Mouse (Mus musculus): ENCODE measurements around the gene Cmip. TPM values are rescaled to one million over a fixed set of nuclear protein-coding genes. Genes with fewer than 3 reads are reported as not detected.
A peak's percentile ranks its signal among the peaks of the same experiment; 100 is the strongest.

Cmip gene
- total RNA-seq, 2 experiments from 2014 or later, result 299 to 317 TPM

GRCm38 (mm10) chr8:117345376-117345775 is 88.5 kb downstream of the Cmip start:
- no peak for DNase-seq (ENCODE audit: low spot score in 2 of 2)

DNA sequence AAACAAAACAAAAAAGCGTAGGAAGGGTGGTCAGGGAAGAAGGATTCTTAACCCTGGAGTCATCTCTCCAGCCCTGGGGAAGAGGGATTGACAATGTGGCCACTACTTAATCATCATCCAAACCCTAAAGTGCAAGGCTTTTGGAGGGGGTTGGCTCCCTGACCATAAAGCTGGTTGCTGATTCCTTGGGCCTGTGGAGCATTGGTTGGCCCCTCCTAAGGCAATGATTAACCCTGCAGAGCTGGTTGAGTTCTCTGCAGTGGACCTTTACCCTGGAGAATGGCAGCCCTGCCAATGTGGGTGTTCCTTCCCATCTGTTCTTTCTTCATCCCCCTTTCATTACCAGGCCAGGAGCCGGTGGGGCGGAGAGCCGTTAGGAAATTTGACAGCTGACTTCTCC is 90.7 kb downstream of the Cmip start:
- DNase-seq (ENCODE audit: low spot score in 2 of 2), result no peak

DNA sequence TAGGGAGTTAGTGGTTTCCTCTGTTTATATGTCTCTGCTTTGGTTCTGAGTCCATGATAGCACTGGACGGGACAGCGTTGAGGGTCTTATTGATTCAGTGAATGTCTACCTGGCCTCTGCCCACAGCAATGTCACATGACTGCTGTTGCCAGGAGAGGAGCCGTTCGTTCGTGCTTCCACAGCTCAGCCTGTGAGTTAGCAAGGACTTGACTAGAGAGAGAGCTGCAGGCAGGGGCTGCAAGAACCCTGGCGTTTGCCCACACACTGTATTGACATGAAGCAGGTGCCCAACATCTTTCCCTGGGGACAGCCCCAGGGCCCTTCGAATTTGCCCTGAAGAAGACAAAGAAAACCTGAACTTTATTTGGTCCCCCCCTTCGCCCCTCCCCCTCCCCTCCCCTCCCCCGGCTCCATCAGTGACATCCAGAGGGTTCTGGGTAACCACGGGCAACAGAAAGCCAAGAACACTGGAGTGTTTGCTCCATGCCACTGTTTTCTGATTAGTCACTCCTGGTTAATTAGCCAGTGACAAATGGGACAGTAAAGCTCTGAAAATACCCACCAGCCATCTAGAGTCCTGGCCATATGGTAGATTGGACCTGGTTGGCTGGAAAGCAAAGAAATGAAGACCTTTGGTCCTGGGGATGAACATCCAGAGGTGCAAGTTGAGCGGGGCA is 92.0 kb downstream of the Cmip start:
- no peak for DNase-seq (ENCODE audit: low spot score in 2 of 2)

DNA sequence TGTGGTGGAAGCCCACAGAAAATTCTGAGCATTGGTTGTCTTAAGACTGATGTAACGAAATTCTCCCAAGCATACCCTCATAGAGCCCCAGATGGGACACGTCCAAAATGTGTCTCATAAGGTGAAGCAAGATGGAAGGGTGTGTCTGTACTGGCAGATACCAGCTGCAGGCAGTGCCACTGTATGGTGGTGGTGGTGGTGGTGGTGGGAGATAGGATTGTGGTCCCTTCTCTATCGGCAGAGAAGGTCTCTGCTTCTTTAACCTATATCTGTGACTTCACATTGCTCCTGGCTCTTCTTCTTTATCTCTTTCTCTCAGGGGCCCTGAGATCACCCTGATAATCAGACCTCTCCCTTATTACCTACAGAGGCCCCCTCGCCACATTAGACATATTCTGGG is 92.7 kb downstream of the Cmip start:
- DNase-seq (ENCODE audit: low spot score in 2 of 2), result no peak

GRCm38 (mm10) chr8:117352098-117352497 is 95.2 kb downstream of the Cmip start:
- no peak for DNase-seq (ENCODE audit: low spot score in 2 of 2)

GRCm38 (mm10) chr8:117355111-117355831 is 98.4 kb downstream of the Cmip start:
- DNase-seq (ENCODE audit: low spot score in 2 of 2), result no peak

GRCm38 (mm10) chr8:117356109-117356672 is 99.3 kb downstream of the Cmip start:
- DNase-seq (ENCODE audit: low spot score in 2 of 2), result no peak

DNA sequence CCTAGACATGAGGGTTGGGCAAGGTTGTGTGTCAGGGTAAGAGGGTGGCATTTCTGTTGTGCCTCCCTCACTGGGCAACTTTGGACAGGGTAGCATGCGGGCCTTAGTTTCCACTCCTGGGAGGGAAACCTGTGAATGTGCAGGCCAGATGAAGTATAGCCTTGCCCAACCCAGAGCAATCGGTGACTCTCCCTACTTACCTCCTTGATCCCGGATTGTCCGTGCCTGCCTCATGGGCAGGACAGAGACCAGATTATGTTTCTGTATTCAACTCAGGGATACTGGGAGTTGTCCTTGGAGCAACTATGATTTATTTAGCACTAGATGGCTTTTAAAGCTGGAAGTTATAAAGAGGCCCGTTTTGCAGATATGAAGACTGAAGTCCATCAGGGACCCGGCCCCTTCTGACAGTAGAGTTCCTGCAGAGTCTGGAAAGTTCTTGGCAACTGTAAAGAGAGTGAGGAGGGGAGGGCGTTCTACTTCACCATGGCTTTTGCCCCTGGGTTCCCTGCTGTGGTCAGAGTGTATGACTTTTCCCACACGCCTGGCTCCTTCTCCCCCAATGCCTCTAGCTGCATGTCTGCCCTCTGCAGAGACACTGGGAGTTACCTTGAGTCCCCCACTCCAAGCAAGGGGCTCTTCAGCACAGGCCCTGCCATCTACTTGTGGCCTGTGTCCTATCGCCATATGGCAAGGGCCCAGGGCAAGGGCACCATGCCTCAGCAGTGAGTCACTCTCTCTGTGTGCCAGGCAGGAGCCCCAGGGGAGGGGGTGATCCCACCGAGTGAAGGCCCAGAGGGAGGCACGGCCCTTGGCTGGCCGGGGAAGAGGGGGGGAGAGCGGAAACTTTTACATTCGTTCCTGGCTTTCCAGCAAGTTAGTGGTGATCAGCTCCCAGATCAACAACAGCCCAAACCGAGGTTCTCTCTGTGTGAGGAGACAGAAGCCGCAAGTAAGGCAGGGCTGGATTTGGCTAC is 100.9 kb downstream of the Cmip start:
- DNase-seq (ENCODE audit: low spot score in 2 of 2), result no peak

DNA sequence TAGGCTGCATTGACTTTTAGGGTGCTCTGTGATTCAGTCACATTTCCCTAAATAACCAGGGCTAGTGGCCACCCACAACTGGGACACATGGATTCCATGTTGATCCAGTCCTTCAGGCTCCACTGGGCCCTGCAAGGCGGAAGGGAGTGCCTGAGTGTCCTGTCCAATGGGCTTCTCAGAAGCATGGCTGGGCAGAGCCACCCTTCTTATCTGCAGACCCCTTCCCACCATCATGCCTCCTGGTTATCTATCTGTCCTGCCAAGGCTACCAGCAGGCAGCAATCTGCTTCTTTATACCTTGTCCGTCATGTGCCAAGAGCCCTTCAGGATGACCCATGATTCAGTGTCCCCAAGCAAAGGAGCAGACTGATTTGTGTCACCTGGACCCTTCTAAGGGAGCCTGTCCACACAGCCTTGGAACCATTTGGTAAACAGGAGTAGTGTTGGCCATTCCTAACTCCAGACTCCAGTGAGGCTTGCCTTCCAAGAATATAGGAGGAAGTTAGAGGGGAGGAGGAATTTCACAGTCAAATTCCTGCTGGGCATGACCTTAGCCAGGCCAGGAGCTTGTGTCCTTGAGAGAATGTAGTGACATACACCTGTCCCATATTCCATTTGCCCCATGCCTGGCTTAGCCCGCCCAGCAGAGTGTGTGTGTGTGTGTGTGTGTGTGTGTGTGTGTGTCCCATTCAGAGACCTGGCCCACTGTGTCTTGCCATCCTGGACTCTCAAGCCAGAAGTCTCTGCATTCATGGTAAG is 103.5 kb downstream of the Cmip start:
- no peak for DNase-seq (ENCODE audit: low spot score in 2 of 2)

- no peak for DNase-seq (ENCODE audit: low spot score in 2 of 2)
Measured at GRCm38 (mm10) chr8:117361595-117362437, 105.0 kb downstream of the Cmip start.

- no peak for DNase-seq (ENCODE audit: low spot score in 2 of 2)
Measured at GRCm38 (mm10) chr8:117362438-117362726, 105.5 kb downstream of the Cmip start.

- no peak for DNase-seq (ENCODE audit: low spot score in 2 of 2)
Measured at GRCm38 (mm10) chr8:117363291-117363690, 106.4 kb downstream of the Cmip start.

GRCm38 (mm10) chr8:117364374-117365160 is 107.7 kb downstream of the Cmip start:
- no peak for DNase-seq (ENCODE audit: low spot score in 2 of 2)

DNA sequence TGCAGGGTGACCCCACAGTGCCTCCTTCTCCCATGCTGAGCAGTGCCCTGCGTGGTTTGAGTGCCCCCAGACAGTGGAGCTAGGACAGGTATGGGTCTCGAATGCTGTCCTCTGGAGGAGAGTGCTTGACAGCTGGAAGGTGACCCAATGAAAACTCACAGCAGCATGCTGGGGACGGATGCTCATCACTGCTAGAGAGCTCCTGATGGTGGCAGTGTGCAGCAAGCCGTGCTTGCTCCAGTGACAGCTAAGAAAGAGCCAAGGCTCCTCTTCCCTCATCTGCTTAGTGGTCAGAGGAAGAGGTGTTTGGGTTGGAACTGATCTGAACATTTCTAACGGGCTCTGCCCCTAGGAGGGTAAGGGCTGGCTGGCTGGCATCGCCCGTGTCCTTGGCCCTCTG is 109.6 kb downstream of the Cmip start:
- DNase-seq (ENCODE audit: low spot score in 2 of 2), result peak in 1 of 2 experiments; percentile 52

DNA sequence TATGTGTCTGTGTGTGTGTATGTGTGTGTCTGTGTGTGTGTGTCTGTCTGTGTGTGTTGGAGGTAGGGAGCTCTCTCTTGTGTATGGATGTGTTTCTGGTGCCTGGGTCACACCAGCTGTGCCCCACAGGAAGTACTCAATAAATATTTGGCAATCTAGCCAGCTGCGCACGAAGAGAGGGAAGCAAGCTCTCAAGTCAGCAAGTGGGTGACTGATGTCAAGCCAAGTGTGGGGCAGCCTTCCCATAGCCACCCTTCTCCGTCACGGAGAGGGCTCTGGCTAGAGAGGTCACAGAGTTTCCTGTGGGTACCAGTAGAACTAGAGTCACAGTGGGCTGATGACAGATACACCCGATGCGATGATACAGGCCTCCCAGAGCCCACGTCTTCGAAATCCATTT is 110.6 kb downstream of the Cmip start:
- no peak for DNase-seq (ENCODE audit: low spot score in 2 of 2)

- no peak for DNase-seq (ENCODE audit: low spot score in 2 of 2)
Measured at GRCm38 (mm10) chr8:117368781-117369180, 111.9 kb downstream of the Cmip start.

DNA sequence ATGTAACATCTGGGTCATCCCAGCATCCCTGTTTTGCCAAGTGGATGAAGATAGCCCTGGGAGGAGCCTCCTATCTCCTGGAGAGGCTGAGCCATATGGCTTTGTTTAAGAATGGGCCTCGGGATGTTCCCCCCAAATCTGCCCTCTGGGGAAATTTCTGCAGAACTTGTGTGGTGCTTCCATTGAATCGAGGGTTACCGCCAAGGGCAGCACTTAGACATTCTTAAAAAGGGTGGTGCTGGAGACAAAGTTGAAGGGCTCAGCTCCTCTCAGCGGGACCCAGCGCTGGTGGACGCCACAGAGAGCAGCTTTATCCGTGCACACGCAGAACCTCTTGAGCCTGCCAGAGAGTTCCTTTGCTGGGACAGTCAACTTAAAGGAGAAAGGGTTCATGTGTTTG is 113.1 kb downstream of the Cmip start:
- DNase-seq (ENCODE audit: low spot score in 2 of 2), result no peak

DNA sequence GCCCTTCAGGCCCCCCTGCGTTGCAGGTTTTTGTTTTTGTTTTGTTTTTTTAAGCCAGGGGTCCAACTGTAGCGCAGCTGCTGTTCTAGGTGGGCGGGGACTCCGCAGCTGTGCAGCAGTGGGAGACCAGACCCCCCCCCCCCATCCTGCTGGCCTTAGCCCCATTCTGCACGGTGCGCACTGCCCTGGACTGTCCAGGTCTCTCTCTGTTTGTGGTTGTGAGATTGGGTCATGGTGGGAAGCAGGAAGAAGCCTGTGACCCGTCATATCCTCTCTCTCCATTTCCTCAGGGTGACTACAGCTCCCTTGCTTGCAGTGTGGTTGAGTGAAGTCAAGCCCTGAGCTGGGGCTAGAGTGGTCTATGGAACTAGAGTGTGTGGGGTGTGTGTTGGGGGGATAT is 114.3 kb downstream of the Cmip start:
- no peak for DNase-seq (ENCODE audit: low spot score in 2 of 2)

DNA sequence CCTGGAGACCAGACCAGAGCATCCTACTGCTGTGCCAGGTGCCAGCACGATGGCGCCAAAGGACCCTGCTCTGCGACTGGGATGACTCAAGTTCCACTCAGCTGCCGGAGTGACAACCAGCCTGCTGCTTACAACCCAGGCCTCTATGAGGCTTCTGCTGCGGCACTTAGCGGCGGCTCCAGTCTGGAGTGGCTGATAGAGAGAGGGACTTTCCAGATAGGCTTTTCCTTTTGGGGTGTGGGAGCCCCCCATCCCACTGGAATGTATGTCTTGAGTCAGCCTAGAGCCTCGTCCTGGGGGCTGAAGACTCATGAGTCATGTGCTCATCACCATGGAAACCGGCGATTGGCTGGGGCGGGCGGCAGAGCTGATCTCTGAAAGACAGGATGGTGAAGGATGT is 115.2 kb downstream of the Cmip start:
- DNase-seq (ENCODE audit: low spot score in 2 of 2), result peak; percentile 65 to 71
